Mouse (Mus musculus) MEL (cell line): Measurements from ENCODE around the gene Aqp12.

Experiments
- EP300 ChIP-seq, 2 experiments: IDR thresholded peaks; 2 replicates each; pipeline ENCODE4 v1.6.1; 2011; ENCODE audit warnings: improper control_type of control experiment in 2 of 2, low read length in 2 of 2, low read depth in 1 of 2, mild to moderate bottlenecking in 1 of 2
- MEF2A ChIP-seq: IDR thresholded peaks from 2 replicates; pipeline ENCODE4 v1.6.1; 2014; ENCODE audit warnings: low read depth, mild to moderate bottlenecking, inconsistent platforms, low read length, improper control_type of control experiment; ENCODE audit not compliant: poor library complexity, insufficient replicate concordance, severe bottlenecking; ENCODE audit errors: extremely low read depth
- RCOR1 ChIP-seq: IDR thresholded peaks from 2 replicates; pipeline ENCODE4 v1.6.1; 2012; ENCODE audit warnings: low read depth, mild to moderate bottlenecking, inconsistent platforms, low read length, improper control_type of control experiment
- ZMIZ1 ChIP-seq: IDR thresholded peaks from 2 replicates; pipeline ENCODE4 v1.6.1; 2012; ENCODE audit warnings: low read depth, mild to moderate bottlenecking, inconsistent platforms, low read length, improper control_type of control experiment, moderate library complexity

DNA sequence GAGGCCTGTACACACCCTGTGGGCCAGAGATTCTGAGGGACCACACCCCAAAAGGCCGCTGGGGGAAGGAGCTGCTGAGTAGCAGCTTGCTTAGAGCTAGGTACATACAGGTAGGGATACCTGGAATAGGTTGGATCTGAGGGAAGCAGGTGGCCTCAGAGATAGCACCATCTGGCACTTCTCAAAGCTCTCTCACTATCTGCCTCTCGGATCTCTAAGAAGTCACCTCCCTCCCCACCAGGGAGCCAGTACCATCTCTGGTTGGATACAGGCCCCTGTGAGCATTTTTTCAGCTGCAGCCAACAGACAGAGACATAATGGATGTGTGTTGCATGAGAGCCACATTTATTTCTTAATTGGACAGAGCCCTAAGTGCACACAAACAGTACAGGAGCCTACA is 9.0 kb downstream of the Aqp12 start:
- TF ChIP-seq ZMIZ1 (no peak), RCOR1 (no peak), EP300 (IDR thresholded peaks at IDR 0.05; ENCODE audit: low read depth in 1 of 2, low read length in 2 of 2) (no peak), MEF2A (no peak)
